ENCODE assay signal across 19 mouse cellular contexts in the genomic region with DNA sequence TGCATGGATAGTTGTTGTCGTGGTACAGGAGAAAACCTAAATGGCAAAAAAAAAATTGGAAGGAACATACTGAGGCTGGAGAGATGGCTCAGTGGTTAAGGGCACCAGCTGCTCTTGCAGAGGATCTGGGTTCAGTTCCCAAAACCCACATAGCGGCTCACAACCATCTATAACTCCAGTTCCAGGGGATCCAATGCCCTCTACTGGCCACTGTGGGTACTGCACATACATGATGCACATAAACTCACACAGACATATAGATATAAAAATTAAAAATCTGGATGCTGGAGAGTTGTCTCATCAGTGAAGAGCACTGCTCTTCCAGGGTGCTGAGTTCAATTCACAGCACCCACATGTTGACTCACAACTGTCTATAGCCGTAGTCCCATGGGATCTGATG.
DNase-seq lines count a peak whose midpoint lies in the region; ATAC-seq and TF ChIP-seq lines count a peak whose summit lies in the region.
"Had no signal": no experiment of that assay in that cellular context is flagged by ENCODE, and none has a peak within 500 bp of the region (broad histone marks: within the 10 kb centered on the region; RNA-seq: fewer than 3 reads in every experiment).

No protein-coding gene starts in this region.

- TF ChIP-seq RAD21 in MEL (IDR thresholded peaks at IDR 0.05; ENCODE audit: low read depth, low read length): no peak

- no peak overlapping the region for H3K27ac ChIP-seq in intestine, postnatal 0 days (ENCODE audit: low read depth, low read length)
- no peak overlapping the region for H3K27ac ChIP-seq in intestine, embryonic 16.5 days (ENCODE audit: low read length)
- no peak overlapping the region for H3K27ac ChIP-seq in lung, postnatal 0 days (ENCODE audit: low read length)
- H3K27ac ChIP-seq in MEL (ENCODE audit: control insufficient read depth, low read depth, low read length): no peak overlapping the region
- H3K27ac ChIP-seq: hindbrain, embryonic 15.5 days; midbrain, embryonic 13.5 days; stomach, embryonic 15.5 days had no signal

- TF ChIP-seq POLR2A in MEL (IDR thresholded peaks at IDR 0.05; ENCODE audit: control insufficient read depth in 1 of 2, insufficient read depth in 1 of 2, low read depth in 1 of 2, low read length in 2 of 2, poor library complexity in 1 of 2): no peak

- no peak overlapping the region for H3K4me3 ChIP-seq in intestine, postnatal 0 days (ENCODE audit: low read depth, low read length)
- H3K4me3 ChIP-seq in intestine, embryonic 16.5 days (ENCODE audit: low read length): no peak overlapping the region
- H3K4me3 ChIP-seq in lung, postnatal 0 days (ENCODE audit: low read depth, low read length): no peak overlapping the region
- H3K4me3 ChIP-seq in MEL (ENCODE audit: control insufficient read depth in 1 of 2, insufficient read depth in 1 of 2, low read depth in 2 of 2, low read length in 2 of 2): no peak overlapping the region
- H3K4me3 ChIP-seq: hindbrain, embryonic 15.5 days; midbrain, embryonic 13.5 days; stomach, embryonic 15.5 days had no signal

- 96% methylated on average over 3 of the region's 3 CpGs for WGBS in intestine, postnatal 0 days
- 93% methylated on average over 3 of the region's 3 CpGs for WGBS in intestine, embryonic 16.5 days
- 92% methylated on average over 3 of the region's 3 CpGs for WGBS in lung, postnatal 0 days

- no peak overlapping the region for H3K4me2 ChIP-seq in intestine, postnatal 0 days (replicated peaks; ENCODE audit: low read depth)
- no peak overlapping the region for H3K4me2 ChIP-seq in intestine, embryonic 16.5 days (ENCODE audit: low read depth, low read length)
- no peak overlapping the region for H3K4me2 ChIP-seq in lung, postnatal 0 days (replicated peaks; ENCODE audit: low read depth, low read length)
- H3K4me2 ChIP-seq: hindbrain, embryonic 15.5 days; midbrain, embryonic 13.5 days; stomach, embryonic 15.5 days had no signal

- no peak for TF ChIP-seq EP300 in lung, postnatal 0 days (IDR thresholded peaks at IDR 0.05)
- no peak for TF ChIP-seq EP300 in MEL (IDR thresholded peaks at IDR 0.05; ENCODE audit: low read depth in 1 of 2, low read length in 2 of 2)

- H3K79me2 ChIP-seq in MEL (ENCODE audit: control insufficient read depth, insufficient read depth, low read length, poor library complexity): no peaks in the 10 kb centered on the region

- no peaks in the 10 kb centered on the region for H3K9me3 ChIP-seq in intestine, postnatal 0 days (ENCODE audit: control insufficient read depth)
- H3K9me3 ChIP-seq in intestine, embryonic 16.5 days (ENCODE audit: control insufficient read depth, low read length): peaks cover 9% of the 10 kb centered on the region
- no peaks in the 10 kb centered on the region for H3K9me3 ChIP-seq in lung, postnatal 0 days (ENCODE audit: low read length)
- H3K9me3 ChIP-seq in MEL (replicated peaks; ENCODE audit: insufficient read depth, low read length): no peaks in the 10 kb centered on the region
- H3K9me3 ChIP-seq: hindbrain, embryonic 15.5 days; stomach, embryonic 15.5 days had no signal

- no peak for ATAC-seq in intestine, postnatal 0 days
- no peak for ATAC-seq in intestine, embryonic 16.5 days
- ATAC-seq in lung, postnatal 0 days: no peak
- ATAC-seq: midbrain, embryonic 13.5 days had no signal

- 0 out of 2 replicates have a peak, but pooled peaks cover 1% of the 10 kb centered on the region for H3K4me1 ChIP-seq in intestine, postnatal 0 days (replicated peaks; ENCODE audit: control insufficient read depth, insufficient read depth, low read length)
- no peaks in the 10 kb centered on the region for H3K4me1 ChIP-seq in intestine, embryonic 16.5 days (ENCODE audit: control insufficient read depth, insufficient read depth, low read length)
- no peaks in the 10 kb centered on the region for H3K4me1 ChIP-seq in lung, postnatal 0 days (ENCODE audit: insufficient read depth, low read depth, low read length)
- H3K4me1 ChIP-seq in MEL (ENCODE audit: control insufficient read depth in 1 of 2, insufficient read depth in 2 of 2, low read length in 2 of 2): peaks cover 4 to 15% of the 10 kb centered on the region in 2 experiments; a peak in 3 of 4 replicates
- H3K4me1 ChIP-seq: stomach, embryonic 15.5 days had no signal

- H3K9ac ChIP-seq in intestine, postnatal 0 days (ENCODE audit: low read depth, low read length): no peak overlapping the region
- no peak overlapping the region for H3K9ac ChIP-seq in intestine, embryonic 16.5 days (ENCODE audit: low read depth, low read length)
- no peak overlapping the region for H3K9ac ChIP-seq in lung, postnatal 0 days (replicated peaks; ENCODE audit: low read depth)
- H3K9ac ChIP-seq in MEL (ENCODE audit: control insufficient read depth, low read depth, low read length, poor library complexity, severe bottlenecking): no peak overlapping the region
- H3K9ac ChIP-seq: hindbrain, embryonic 15.5 days; midbrain, embryonic 13.5 days; stomach, embryonic 15.5 days had no signal

- DNase-seq in lung, postnatal 0 days (ENCODE audit: low spot score): no peak
- DNase-seq in lung, postnatal 10 days: no peak
- DNase-seq in MEL (ENCODE audit: low read depth, low spot score): peak; percentile 32
- DNase-seq in splenic B cell, adult 2 months (ENCODE audit: low read depth, low spot score): peak; percentile 18
- no peak for DNase-seq in kidney, postnatal 14 days
- no peak for DNase-seq in right cerebral cortex, postnatal 36 days (ENCODE audit: low spot score in 2 of 2)
- DNase-seq: cerebellum, postnatal 10 days; gastrocnemius, postnatal 14 days; heart, postnatal 14 days; kidney, adult 8-10 months; layer of hippocampus, postnatal 36 days; lung, adult 18-20 months; spleen, adult 18-20 months; thymus, postnatal 36 days had no signal

- no peaks in the 10 kb centered on the region for H3K27me3 ChIP-seq in intestine, postnatal 0 days (replicated peaks; ENCODE audit: control insufficient read depth, insufficient read depth, low read length)
- 0 out of 2 replicates have a peak, but pooled peaks cover 2% of the 10 kb centered on the region for H3K27me3 ChIP-seq in intestine, embryonic 16.5 days (replicated peaks; ENCODE audit: control insufficient read depth, insufficient read depth, low read length)
- no peaks in the 10 kb centered on the region for H3K27me3 ChIP-seq in lung, postnatal 0 days (replicated peaks; ENCODE audit: insufficient read depth, low read length)
- H3K27me3 ChIP-seq in MEL (ENCODE audit: control insufficient read depth in 1 of 2, insufficient read depth in 2 of 2, low read length in 2 of 2): no peaks in the 10 kb centered on the region
- no peaks in the 10 kb centered on the region for H3K27me3 ChIP-seq in splenic B cell, adult 2 months (ENCODE audit: control insufficient read depth, insufficient read depth, low read length, poor library complexity, severe bottlenecking)
- H3K27me3 ChIP-seq: hindbrain, embryonic 15.5 days; midbrain, embryonic 13.5 days; stomach, embryonic 15.5 days had no signal

- H3K36me3 ChIP-seq in intestine, postnatal 0 days (ENCODE audit: control insufficient read depth, insufficient read depth): no peaks in the 10 kb centered on the region
- no peaks in the 10 kb centered on the region for H3K36me3 ChIP-seq in intestine, embryonic 16.5 days (ENCODE audit: control insufficient read depth, insufficient read depth, low read length)
- no peaks in the 10 kb centered on the region for H3K36me3 ChIP-seq in lung, postnatal 0 days (ENCODE audit: insufficient read depth, low read length)
- H3K36me3 ChIP-seq in MEL (ENCODE audit: control insufficient read depth in 1 of 2, insufficient read depth in 2 of 2, low read length in 2 of 2): peaks cover 0 to 10% of the 10 kb centered on the region in 2 experiments; a peak in 2 of 4 replicates
- no peaks in the 10 kb centered on the region for H3K36me3 ChIP-seq in splenic B cell, adult 2 months (ENCODE audit: control insufficient read depth, insufficient read depth, low read length, poor library complexity, severe bottlenecking)
- H3K36me3 ChIP-seq: hindbrain, embryonic 15.5 days; midbrain, embryonic 13.5 days; stomach, embryonic 15.5 days had no signal

- TF ChIP-seq CTCF in intestine, postnatal 0 days (IDR thresholded peaks at IDR 0.05; ENCODE audit: low read depth): peak; percentile 40
- TF ChIP-seq CTCF in lung, postnatal 0 days (IDR thresholded peaks at IDR 0.05): peak; percentile 46
- peak; percentile 31 to 48 (median 46); a peak in 5 of 6 replicates for TF ChIP-seq CTCF in MEL (IDR thresholded peaks at IDR 0.05 in 2 of 3, conservative IDR thresholded peaks at IDR 0.05 in 1 of 3; ENCODE audit: control insufficient read depth in 1 of 3, insufficient read depth in 1 of 3, low read depth in 2 of 3, low read length in 3 of 3, poor library complexity in 1 of 3, severe bottlenecking in 1 of 3)

TF ChIP-seq in MEL, 35 proteins besides CTCF, POLR2A, EP300 and RAD21:
- no peak for TF ChIP-seq ETS1 (IDR thresholded peaks at IDR 0.05; ENCODE audit: low read depth, low read length)
- TF ChIP-seq TBP (IDR thresholded peaks at IDR 0.05; ENCODE audit: low read depth, low read length): no peak
- TF ChIP-seq ZNF384 (IDR thresholded peaks at IDR 0.05; ENCODE audit: low read depth, low read length): no peak
- TF ChIP-seq ZMIZ1 (IDR thresholded peaks at IDR 0.05; ENCODE audit: low read depth, low read length): no peak

Comparison
In these comparisons a context has a peak if more than half of its experiments do, and no peak if none do; other contexts are left out.
1. DNase-seq: peak in MEL (single experiment) and splenic B cell, adult 2 months (single experiment); none in lung, postnatal 0 days (single experiment), lung, postnatal 10 days (single experiment), kidney, postnatal 14 days (single experiment) and right cerebral cortex, postnatal 36 days (0 of 2).
2. Peak in every context shown above with its lines, with median percentiles within 50 percentile points of each other: CTCF ChIP-seq.